Mouse (Mus musculus): Measurements from ENCODE around the gene Rhob.

DNA sequence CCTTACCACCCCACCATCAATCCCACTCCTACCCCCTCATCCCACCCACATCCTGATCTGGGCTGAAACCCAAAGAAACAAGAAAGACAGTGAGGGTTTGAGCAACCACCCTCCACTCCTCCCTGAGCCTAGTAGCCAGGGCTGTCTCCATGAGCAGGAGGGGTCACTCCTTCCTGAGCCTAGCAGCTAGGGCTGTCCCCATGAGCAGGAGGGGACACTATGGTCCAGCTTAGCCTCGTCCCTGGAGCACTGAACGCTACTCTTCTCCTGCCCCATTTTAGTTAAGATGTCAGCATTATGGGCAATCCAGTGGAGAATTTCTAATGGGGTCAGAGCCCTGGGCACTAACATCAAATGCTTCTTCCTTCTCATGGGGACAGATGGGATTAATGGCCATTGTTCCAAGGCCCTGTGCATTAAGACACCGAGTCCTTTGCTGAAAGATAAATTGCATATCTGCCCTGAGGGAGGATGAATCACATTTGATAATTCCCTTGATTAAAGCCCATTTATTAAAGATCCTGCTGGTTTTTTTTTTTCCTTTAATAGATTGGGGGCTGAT, 36.1 kb downstream of the Rhob start:
- TF ChIP-seq POLR2A (IDR thresholded peaks at IDR 0.05; ENCODE audit: control insufficient read depth, extremely low read depth, insufficient read depth, low read length, poor library complexity) (no peak), CTCF (IDR thresholded peaks at IDR 0.05; ENCODE audit: borderline replicate concordance, control insufficient read depth, extremely low read depth, insufficient read depth, low read length, poor library complexity) (no peak)

Data from thymus, adult 2 months (tissue).